Mouse (Mus musculus) heart, embryonic 13.5 days (tissue): ENCODE data around the gene Dnttip2. TPM values are rescaled to one million over a fixed set of nuclear protein-coding genes. Genes with fewer than 3 reads are reported as not detected.
"Not testable (repeated sequence)": the region's sequence is repeated elsewhere in the genome, so short reads cannot be mapped to it uniquely, and the experiment has no call there.

Source experiments
- ATAC-seq: fragments of 200-750 bp; cut with Nextera tagmentation; 2 replicates; pipeline ENCODE4 v1.8.0; 2017; ENCODE audit warnings: moderate TSS enrichment; ENCODE audit not compliant: insufficient number of reproducible peaks, low FRiP score, low TSS enrichment; ENCODE audit errors: extremely low read depth
- H3K27ac ChIP-seq: fragments of 300-500 bp; sonication (generic); replicated peaks from 2 replicates; pipeline ENCODE4 v1.5.1; 2015; ENCODE audit warnings: moderate library complexity, mild to moderate bottlenecking, inconsistent platforms
- H3K27me3 ChIP-seq: fragments of 300-500 bp; sonication (generic); replicated peaks from 2 replicates; pipeline ENCODE4 v1.6.1; 2015; ENCODE audit warnings: mild to moderate bottlenecking, inconsistent platforms
- H3K36me3 ChIP-seq: fragments of 300-500 bp; sonication (generic); 2 replicates; pipeline ENCODE4 v1.6.1; 2015; ENCODE audit warnings: mild to moderate bottlenecking, inconsistent platforms
- H3K4me1 ChIP-seq: fragments of 300-500 bp; sonication (generic); 2 replicates; pipeline ENCODE4 v1.6.1; 2015; ENCODE audit warnings: inconsistent platforms
- H3K4me2 ChIP-seq: fragments of 300-500 bp; sonication (generic); 2 replicates; pipeline ENCODE4 v1.6.1; 2015; ENCODE audit warnings: inconsistent platforms, mild to moderate bottlenecking, moderate library complexity
- H3K4me3 ChIP-seq: fragments of 300-500 bp; sonication (generic); 2 replicates; pipeline ENCODE4 v1.5.1; 2015; ENCODE audit warnings: moderate library complexity, mild to moderate bottlenecking, inconsistent platforms
- H3K9ac ChIP-seq: fragments of 300-500 bp; sonication (generic); 2 replicates; pipeline ENCODE4 v1.6.1; 2015; ENCODE audit warnings: inconsistent platforms, mild to moderate bottlenecking, moderate library complexity
- H3K9me3 ChIP-seq: fragments of 300-500 bp; sonication (generic); 2 replicates; pipeline ENCODE4 v1.6.1; 2016; ENCODE audit warnings: inconsistent platforms
- WGBS: fragments of 180-500 bp; shearing (Covaris S2); methylation state at CpG from one replicate; pipeline ENCODE4 v1.1.7; 2015; ENCODE audit warnings: mixed read lengths; 5-methylcytosine and 5-hydroxymethylcytosine counted together
- polyA plus RNA-seq: library from polyadenylated mRNA; unstranded; fragments of >200 nt; fragmentation: Nextera tagmentation; extraction: Ambion mirVana; gene quantifications from 2 replicates; pipeline ENCODE4 v1.2.1, GENCODE M21; 2015

The Dnttip2 gene
- polyA plus RNA-seq, 1 experiment from 2014 or later = 45.0 TPM

DNA sequence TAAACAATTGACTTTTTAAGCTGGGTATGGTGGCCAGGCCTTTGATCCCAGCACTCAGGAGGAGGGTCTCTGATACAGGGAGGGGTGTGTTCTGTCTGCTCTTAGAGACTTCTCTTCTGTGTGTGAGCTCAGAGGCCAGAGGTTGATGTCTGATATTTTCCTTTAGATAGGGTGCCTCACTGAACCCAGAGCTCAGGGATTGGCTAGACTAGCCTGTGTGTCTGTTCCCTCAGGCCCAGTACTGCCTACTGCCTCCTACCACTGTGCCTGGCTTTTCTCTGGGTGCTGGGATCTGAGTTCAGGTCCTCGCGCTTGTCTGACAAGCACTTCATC, 26.5 kb upstream of the Dnttip2 start:
- Histone ChIP-seq H3K4me2 (peak overlapping the region; percentile 79), H3K4me3 (peak overlapping the region; percentile 96), H3K4me1 (peaks cover 29% of the 10 kb centered on the region), H3K9ac (peak overlapping the region; percentile 76; the same call in 1 of the 2 replicates), H3K27me3 (no peaks in the 10 kb centered on the region), H3K9me3 (no peaks in the 10 kb centered on the region), H3K27ac (peak overlapping the region; percentile 95), H3K36me3 (peaks cover 8% of the 10 kb centered on the region; the same call in 1 of the 2 replicates)
- 87% methylated on average over 2 of the region's 2 CpGs for WGBS
- no peak for ATAC-seq

DNA sequence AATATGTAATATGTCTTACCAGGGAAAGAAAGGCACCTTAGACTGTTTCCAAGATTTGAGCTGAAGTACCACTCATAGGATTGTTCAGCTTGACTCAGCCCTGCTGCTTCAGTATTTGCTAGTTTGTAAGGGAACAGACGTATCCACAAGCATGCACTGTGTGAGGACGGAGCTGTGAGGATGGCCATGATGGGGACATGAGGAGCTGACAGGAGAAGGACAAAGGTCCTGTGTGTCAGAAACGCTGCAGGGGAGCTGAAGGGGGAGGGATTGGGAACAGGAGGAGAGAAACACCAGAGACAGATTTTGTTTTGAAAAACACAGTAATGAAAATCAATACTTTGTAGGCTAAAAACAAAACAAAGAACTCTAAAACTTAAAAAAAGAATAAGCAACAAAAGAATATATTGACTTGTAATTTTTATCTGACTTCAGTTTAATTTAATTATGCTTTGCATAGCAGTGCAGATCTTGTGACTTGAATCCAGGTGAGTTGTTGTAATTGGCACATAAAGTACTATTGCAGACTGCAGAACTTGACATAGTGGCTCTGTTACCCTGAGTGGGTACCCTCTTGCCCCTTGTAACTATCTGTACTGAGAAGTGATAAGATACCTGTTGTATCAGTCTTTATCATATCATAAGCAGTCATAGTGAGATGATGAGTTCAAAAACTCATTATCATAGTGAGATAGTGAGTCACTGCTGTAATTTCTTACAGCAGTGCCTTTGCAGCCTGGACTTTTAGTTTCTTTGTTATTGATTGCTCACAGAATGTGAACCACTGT, 21.5 kb upstream of the Dnttip2 start:
- H3K27ac ChIP-seq = no peak overlapping the region
- peaks cover 7% of the 10 kb centered on the region for H3K4me1 ChIP-seq
- H3K4me2 ChIP-seq = peak overlapping the region; percentile 2; the same call in 1 of the 2 replicates
- WGBS = 27% methylated on average over 3 of the region's 3 CpGs
- no peaks in the 10 kb centered on the region for H3K27me3 ChIP-seq
- ATAC-seq = no peak
- no peak overlapping the region for H3K4me3 ChIP-seq
- no peak overlapping the region for H3K9ac ChIP-seq
- peaks cover 12% of the 10 kb centered on the region for H3K36me3 ChIP-seq
- no peaks in the 10 kb centered on the region for H3K9me3 ChIP-seq

- ATAC-seq = not testable (repeated sequence)
Observed at GRCm38 (mm10) chr3:122254050-122254449, 20.1 kb upstream of the Dnttip2 start.

GRCm38 (mm10) chr3:122269986-122270385, 4.2 kb upstream of the Dnttip2 start:
- H3K36me3 ChIP-seq = peaks cover 17% of the 10 kb centered on the region
- ATAC-seq = no peak
- H3K4me2 ChIP-seq = no peak overlapping the region
- no peaks in the 10 kb centered on the region for H3K9me3 ChIP-seq
- 67% methylated on average over 5 of the region's 5 CpGs for WGBS
- no peak overlapping the region for H3K9ac ChIP-seq
- no peaks in the 10 kb centered on the region for H3K27me3 ChIP-seq
- no peak overlapping the region for H3K4me3 ChIP-seq
- no peak overlapping the region for H3K27ac ChIP-seq
- peaks cover 2% of the 10 kb centered on the region for H3K4me1 ChIP-seq

More at GRCm38 (mm10) chr3:122254050-122254449, 20.1 kb upstream of the Dnttip2 start:
- H3K27ac ChIP-seq, H3K4me1 ChIP-seq, H3K9ac ChIP-seq, H3K9me3 ChIP-seq, H3K27me3 ChIP-seq, H3K4me2 ChIP-seq, H3K4me3 ChIP-seq: not testable (repeated sequence)
- H3K36me3 ChIP-seq = peaks cover 17% of the 10 kb centered on the region
- 54% methylated on average over 7 of the region's 7 CpGs for WGBS

- ATAC-seq, H3K4me3 ChIP-seq, H3K27ac ChIP-seq, H3K27me3 ChIP-seq, H3K9ac ChIP-seq, H3K4me2 ChIP-seq, H3K9me3 ChIP-seq: not testable (repeated sequence)
- peaks cover 25% of the 10 kb centered on the region for H3K36me3 ChIP-seq
- H3K4me1 ChIP-seq = peaks cover 27% of the 10 kb centered on the region
- 92% methylated on average over 1 of the region's 1 CpGs for WGBS
Observed at GRCm38 (mm10) chr3:122272565-122272964, 1.6 kb upstream of the Dnttip2 start.

DNA sequence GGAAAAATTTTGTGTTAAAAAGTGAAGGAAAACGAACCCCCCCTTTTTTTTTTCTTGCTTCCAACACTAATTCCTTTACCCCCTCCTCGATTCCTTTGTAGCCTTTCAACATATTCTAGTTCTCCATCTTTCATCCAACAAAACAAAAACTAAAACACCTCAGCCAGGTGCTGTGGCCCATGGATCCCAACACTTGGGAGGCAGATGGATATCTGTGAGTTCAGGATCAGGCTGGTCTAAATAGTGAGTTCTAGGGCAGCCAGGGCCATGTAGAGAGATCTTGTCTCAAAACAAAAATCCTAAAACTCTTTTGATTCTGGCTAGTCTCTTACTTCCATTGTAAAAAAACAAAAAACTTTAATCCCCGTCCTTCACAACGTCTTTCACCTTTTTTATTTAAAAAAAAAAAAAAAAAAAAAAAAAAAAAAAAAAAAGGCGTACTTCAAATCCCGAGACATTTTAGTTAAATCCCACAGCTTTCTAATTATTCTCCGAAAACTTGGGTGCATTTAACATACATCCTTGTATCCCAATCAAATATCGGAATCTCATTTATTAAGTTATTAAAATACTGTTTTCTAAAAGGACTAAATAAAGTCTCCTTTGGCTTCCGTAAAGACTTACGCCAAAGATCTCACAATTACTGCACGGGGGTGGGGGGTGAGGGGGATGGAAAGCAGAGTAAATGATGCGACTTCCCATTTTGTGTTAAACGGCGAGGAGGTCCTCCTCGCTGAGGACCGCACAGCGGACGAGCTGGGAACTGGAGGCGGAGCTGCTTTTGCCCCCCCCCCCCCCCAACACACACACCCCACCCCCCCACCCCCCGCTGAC, 564 bp upstream of the Dnttip2 start:
- Histone ChIP-seq H3K27me3 (no peaks in the 10 kb centered on the region), H3K9me3 (no peaks in the 10 kb centered on the region), H3K27ac (0 out of 2 replicates have a peak overlapping the region, but pooled peaks have one; percentile 43), H3K9ac (peak overlapping the region; percentile 78), H3K4me1 (peaks cover 36% of the 10 kb centered on the region), H3K4me3 (peak overlapping the region; percentile 91), H3K4me2 (peak overlapping the region; percentile 86), H3K36me3 (peaks cover 35% of the 10 kb centered on the region)
- 13% methylated on average over 19 of the region's 20 CpGs for WGBS
- ATAC-seq = no peak

DNA sequence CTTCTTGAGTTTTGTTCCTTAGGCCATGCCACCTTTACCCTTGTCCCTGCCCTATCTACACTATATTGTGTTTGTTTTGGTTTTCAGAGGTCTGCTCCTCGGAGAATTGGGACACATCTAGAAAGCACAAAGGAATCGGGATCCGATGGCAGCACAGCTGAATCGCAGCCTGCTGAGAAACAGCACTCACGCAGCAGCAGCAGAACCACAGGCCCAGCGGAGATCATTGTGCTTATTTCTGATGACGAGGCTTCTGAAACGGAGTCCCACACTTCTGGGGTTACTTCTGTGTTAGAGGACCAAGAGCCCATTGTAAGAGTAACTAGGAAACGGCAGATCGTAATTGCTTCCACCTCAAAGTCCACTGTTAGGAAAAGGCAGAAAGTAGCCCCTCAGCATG, 923 bp downstream of the Dnttip2 start:
- H3K9me3 ChIP-seq = no peaks in the 10 kb centered on the region
- peak overlapping the region; percentile 91 for H3K4me3 ChIP-seq
- peaks cover 36% of the 10 kb centered on the region for H3K4me1 ChIP-seq
- 74% methylated on average over 10 of the region's 10 CpGs for WGBS
- H3K27me3 ChIP-seq = no peaks in the 10 kb centered on the region
- H3K9ac ChIP-seq = peak overlapping the region; percentile 98
- no peak overlapping the region for H3K27ac ChIP-seq
- peak overlapping the region; percentile 86 for H3K4me2 ChIP-seq
- ATAC-seq = no peak
- peaks cover 50% of the 10 kb centered on the region for H3K36me3 ChIP-seq

- Histone ChIP-seq H3K4me3 (no peak overlapping the region), H3K36me3 (peaks cover 38% of the 10 kb centered on the region), H3K4me2 (no peak overlapping the region), H3K9ac (no peak overlapping the region), H3K27ac (no peak overlapping the region), H3K9me3 (no peaks in the 10 kb centered on the region), H3K4me1 (peaks cover 17% of the 10 kb centered on the region), H3K27me3 (no peaks in the 10 kb centered on the region)
- WGBS = 72% methylated on average over 5 of the region's 5 CpGs
- no peak for ATAC-seq
Observed at GRCm38 (mm10) chr3:122287195-122287594, 13.0 kb downstream of the Dnttip2 start.

GRCm38 (mm10) chr3:122288613-122289195, 14.5 kb downstream of the Dnttip2 start:
- peaks cover 22% of the 10 kb centered on the region for H3K36me3 ChIP-seq
- WGBS = 79% methylated on average over 5 of the region's 5 CpGs
- no peak overlapping the region for H3K9ac ChIP-seq
- peaks cover 21% of the 10 kb centered on the region for H3K4me1 ChIP-seq
- no peak overlapping the region for H3K4me2 ChIP-seq
- H3K27me3 ChIP-seq = no peaks in the 10 kb centered on the region
- H3K9me3 ChIP-seq = no peaks in the 10 kb centered on the region
- H3K27ac ChIP-seq = no peak overlapping the region
- no peak for ATAC-seq
- H3K4me3 ChIP-seq = no peak overlapping the region

DNA sequence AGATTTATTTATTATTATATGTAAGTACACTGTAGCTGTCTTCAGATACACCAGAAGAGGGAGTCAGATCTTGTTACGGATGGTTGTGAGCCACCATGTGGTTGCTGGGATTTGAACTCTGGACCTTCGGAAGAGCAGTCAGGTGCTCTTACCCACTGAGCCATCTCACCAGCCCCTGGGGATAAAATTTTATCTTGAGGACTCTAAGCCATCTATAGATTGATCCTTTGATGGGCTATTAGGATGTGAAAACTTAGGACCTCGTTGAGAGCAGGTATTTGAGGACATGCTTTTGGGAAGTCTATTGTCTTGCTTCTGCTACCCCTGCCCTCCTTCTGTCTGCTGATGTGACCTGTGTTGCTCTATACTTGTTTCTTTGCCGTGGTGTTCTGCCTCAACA, 15.2 kb downstream of the Dnttip2 start:
- H3K9me3 ChIP-seq, H3K9ac ChIP-seq, H3K4me2 ChIP-seq, H3K4me3 ChIP-seq, ATAC-seq, H3K27ac ChIP-seq, H3K27me3 ChIP-seq: not testable (repeated sequence)
- 68% methylated on average over 4 of the region's 4 CpGs for WGBS
- peaks cover 24% of the 10 kb centered on the region for H3K4me1 ChIP-seq
- H3K36me3 ChIP-seq = peaks cover 16% of the 10 kb centered on the region

GRCm38 (mm10) chr3:122290696-122291095, 16.5 kb downstream of the Dnttip2 start:
- Histone ChIP-seq H3K27me3 (no peaks in the 10 kb centered on the region), H3K9ac (no peak overlapping the region), H3K4me2 (no peak overlapping the region), H3K27ac (peak overlapping the region; percentile 94), H3K4me1 (peaks cover 33% of the 10 kb centered on the region), H3K36me3 (peaks cover 4% of the 10 kb centered on the region), H3K9me3 (no peaks in the 10 kb centered on the region), H3K4me3 (no peak overlapping the region)
- no peak for ATAC-seq
- WGBS = 59% methylated on average over 7 of the region's 7 CpGs
